Mouse (Mus musculus): Measurements from ENCODE around the gene Pole2. TPM values are rescaled to one million over a fixed set of nuclear protein-coding genes. Genes with fewer than 3 reads are reported as not detected.
A peak's percentile ranks its signal among the peaks of the same experiment; 100 is the strongest.

Gene Pole2
- total and polyA plus RNA-seq, 3 experiments = 14.4 to 89.5 (median 18.0) TPM

DNA sequence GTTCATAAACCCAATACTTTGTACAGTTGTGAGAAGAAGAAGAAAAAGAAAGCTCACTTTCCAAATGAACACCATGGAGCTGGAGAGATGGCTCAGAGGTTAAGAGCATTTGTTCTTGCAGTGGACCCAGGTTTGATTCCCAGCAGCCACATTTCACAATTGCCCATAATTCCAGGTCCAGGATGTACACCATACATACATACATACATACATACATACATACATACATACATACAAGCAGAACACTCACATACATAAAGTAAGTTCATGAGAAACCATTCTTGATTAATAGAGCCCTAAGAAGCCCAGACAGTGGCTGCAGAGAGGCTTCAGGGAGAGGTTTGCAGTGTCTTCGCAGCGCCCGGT, 13.4 kb upstream of the Pole2 start:
- peaks cover 0 to 7% of the 10 kb centered on the region in 2 experiments; a peak in 3 of 4 replicates for H3K27me3 ChIP-seq (ENCODE audit: control insufficient read depth in 1 of 2, insufficient read depth in 2 of 2, low read length in 2 of 2)
- H3K4me1 ChIP-seq (ENCODE audit: control insufficient read depth in 1 of 2, insufficient read depth in 2 of 2, low read length in 2 of 2) = no peaks in the 10 kb centered on the region; a peak in 1 of 4 replicates
- H3K9ac ChIP-seq (ENCODE audit: control insufficient read depth, low read depth, low read length, poor library complexity, severe bottlenecking) = peak overlapping the region; percentile 66
- no peak for TF ChIP-seq E2F4 (IDR thresholded peaks at IDR 0.05; ENCODE audit: borderline replicate concordance, low read depth, low read length)
- TF ChIP-seq NELFE (IDR thresholded peaks at IDR 0.05; ENCODE audit: low read depth, low read length) = no peak
- TF ChIP-seq ETS1 (IDR thresholded peaks at IDR 0.05; ENCODE audit: low read depth, low read length) = no peak
- TF ChIP-seq CHD1 (IDR thresholded peaks at IDR 0.05; ENCODE audit: low read depth, low read length) = no peak
- TF ChIP-seq MXI1 (IDR thresholded peaks at IDR 0.05; ENCODE audit: low read depth, low read length) = no peak
- no peak for TF ChIP-seq POLR2AphosphoS2 (IDR thresholded peaks at IDR 0.05; ENCODE audit: low read length)
- TF ChIP-seq UBTF (IDR thresholded peaks at IDR 0.05; ENCODE audit: borderline replicate concordance, insufficient read depth, low read depth, low read length) = no peak
- TF ChIP-seq SIN3A (IDR thresholded peaks at IDR 0.05; ENCODE audit: low read length) = no peak
- no peak for TF ChIP-seq CHD2 (IDR thresholded peaks at IDR 0.05; ENCODE audit: low read length)
- no peak for TF ChIP-seq CTCF (IDR thresholded peaks at IDR 0.05 in 2 of 3, conservative IDR thresholded peaks at IDR 0.05 in 1 of 3; ENCODE audit: control insufficient read depth in 1 of 3, insufficient read depth in 1 of 3, low read depth in 2 of 3, low read length in 3 of 3, poor library complexity in 1 of 3, severe bottlenecking in 1 of 3)
- no peak for TF ChIP-seq KAT2A (conservative IDR thresholded peaks at IDR 0.05; ENCODE audit: low read depth, low read length)
- no peak for TF ChIP-seq TCF12 (IDR thresholded peaks at IDR 0.05; ENCODE audit: low read depth, low read length)
- TF ChIP-seq RAD21 (IDR thresholded peaks at IDR 0.05; ENCODE audit: low read depth, low read length) = no peak
- no peak for TF ChIP-seq POLR2A (IDR thresholded peaks at IDR 0.05; ENCODE audit: control insufficient read depth in 1 of 2, insufficient read depth in 1 of 2, low read depth in 1 of 2, low read length in 2 of 2, poor library complexity in 1 of 2)
- TF ChIP-seq EP300 (IDR thresholded peaks at IDR 0.05; ENCODE audit: low read depth in 1 of 2, low read length in 2 of 2) = no peak
- no peak for TF ChIP-seq MAX (IDR thresholded peaks at IDR 0.05; ENCODE audit: low read length)
- TF ChIP-seq GATA1 (IDR thresholded peaks at IDR 0.05; ENCODE audit: low read depth, low read length) = no peak
- H3K27ac ChIP-seq (ENCODE audit: control insufficient read depth, low read depth, low read length) = no peak overlapping the region
- peak; percentile 34 for DNase-seq (ENCODE audit: low read depth, low spot score)
- no peaks in the 10 kb centered on the region for H3K79me2 ChIP-seq (ENCODE audit: control insufficient read depth, insufficient read depth, low read length, poor library complexity)
- H3K9me3 ChIP-seq (replicated peaks; ENCODE audit: insufficient read depth, low read length) = no peaks in the 10 kb centered on the region
- no peaks in the 10 kb centered on the region for H3K36me3 ChIP-seq (ENCODE audit: control insufficient read depth in 1 of 2, insufficient read depth in 2 of 2, low read length in 2 of 2)
- H3K4me3 ChIP-seq (ENCODE audit: control insufficient read depth in 1 of 2, insufficient read depth in 1 of 2, low read depth in 2 of 2, low read length in 2 of 2) = peak overlapping the region; percentile 48 to 64

DNA sequence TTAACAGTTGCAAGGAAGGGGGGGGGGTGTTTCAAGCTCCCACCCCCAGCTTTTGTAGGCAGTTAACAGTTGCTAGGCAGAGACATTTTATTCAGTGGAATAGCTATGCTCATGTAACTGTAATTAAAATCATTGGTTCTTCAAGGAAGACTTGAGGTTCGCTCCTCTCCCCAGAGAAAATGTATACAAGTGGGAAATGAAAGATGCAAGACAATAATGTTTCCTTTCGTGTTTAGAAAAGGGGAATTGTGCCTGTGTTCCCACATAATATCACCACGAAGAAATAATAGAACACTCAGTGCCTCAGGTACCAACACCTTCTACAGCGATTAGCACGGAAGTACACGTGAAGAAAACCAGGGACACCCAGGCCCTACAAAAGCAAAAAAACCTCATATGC, 12.9 kb upstream of the Pole2 start, which contains the start of gene Klhdc1:
TSS of gene Klhdc1 (plus strand) at position 301 of the 400 bp plus-strand sequence.
- Histone ChIP-seq H3K79me2 (ENCODE audit: control insufficient read depth, insufficient read depth, low read length, poor library complexity) (no peaks in the 10 kb centered on the region), H3K4me1 (ENCODE audit: control insufficient read depth in 1 of 2, insufficient read depth in 2 of 2, low read length in 2 of 2) (no peaks in the 10 kb centered on the region; a peak in 1 of 4 replicates), H3K9me3 (replicated peaks; ENCODE audit: insufficient read depth, low read length) (no peaks in the 10 kb centered on the region), H3K27me3 (ENCODE audit: control insufficient read depth in 1 of 2, insufficient read depth in 2 of 2, low read length in 2 of 2) (peaks cover 0 to 7% of the 10 kb centered on the region in 2 experiments; a peak in 3 of 4 replicates), H3K9ac (ENCODE audit: control insufficient read depth, low read depth, low read length, poor library complexity, severe bottlenecking) (peak within 1 kb of the TSS; percentile 66), H3K36me3 (ENCODE audit: control insufficient read depth in 1 of 2, insufficient read depth in 2 of 2, low read length in 2 of 2) (no peaks in the 10 kb centered on the region), H3K27ac (ENCODE audit: control insufficient read depth, low read depth, low read length) (no peak within 1 kb of the TSS), H3K4me3 (ENCODE audit: control insufficient read depth in 1 of 2, insufficient read depth in 1 of 2, low read depth in 2 of 2, low read length in 2 of 2) (peak within 1 kb of the TSS; percentile 48 to 64)
- TF ChIP-seq MAFK (IDR thresholded peaks at IDR 0.05; ENCODE audit: borderline replicate concordance, low read depth, low read length) (no peak), ZNF384 (IDR thresholded peaks at IDR 0.05; ENCODE audit: low read depth, low read length) (no peak), HCFC1 (IDR thresholded peaks at IDR 0.05; ENCODE audit: low read depth, low read length) (no peak), NELFE (IDR thresholded peaks at IDR 0.05; ENCODE audit: low read depth, low read length) (no peak), UBTF (IDR thresholded peaks at IDR 0.05; ENCODE audit: borderline replicate concordance, insufficient read depth, low read depth, low read length) (no peak), E2F4 (IDR thresholded peaks at IDR 0.05; ENCODE audit: borderline replicate concordance, low read depth, low read length) (no peak), KAT2A (conservative IDR thresholded peaks at IDR 0.05; ENCODE audit: low read depth, low read length) (no peak), NRF1 (IDR thresholded peaks at IDR 0.05; ENCODE audit: insufficient read depth, low read depth, low read length, poor library complexity, severe bottlenecking) (no peak), POLR2AphosphoS2 (IDR thresholded peaks at IDR 0.05; ENCODE audit: low read length) (no peak), RCOR1 (IDR thresholded peaks at IDR 0.05; ENCODE audit: low read depth, low read length) (no peak), MAZ (IDR thresholded peaks at IDR 0.05; ENCODE audit: low read depth, low read length) (no peak), EP300 (IDR thresholded peaks at IDR 0.05; ENCODE audit: low read depth in 1 of 2, low read length in 2 of 2) (no peak), MXI1 (IDR thresholded peaks at IDR 0.05; ENCODE audit: low read depth, low read length) (no peak), MAX (IDR thresholded peaks at IDR 0.05; ENCODE audit: low read length) (no peak), USF2 (IDR thresholded peaks at IDR 0.05; ENCODE audit: borderline replicate concordance in 1 of 2, insufficient read depth in 1 of 2, low read depth in 1 of 2, low read length in 2 of 2) (no peak), JUND (IDR thresholded peaks at IDR 0.05; ENCODE audit: low read depth, low read length) (no peak), ZKSCAN1 (IDR thresholded peaks at IDR 0.05; ENCODE audit: low read depth, low read length) (no peak), TBP (IDR thresholded peaks at IDR 0.05; ENCODE audit: low read depth, low read length) (no peak), CHD2 (IDR thresholded peaks at IDR 0.05; ENCODE audit: low read length) (no peak)
- no peak for DNase-seq (ENCODE audit: low read depth, low spot score)

Data from MEL (cell line).